In genomic region chr12:73403906-73404474, GRCm38 (mm10) we compare ENCODE assay signal across 17 mouse cellular contexts.
DNase-seq lines count a peak whose midpoint lies in the region; ATAC-seq lines count a peak whose summit lies in the region.
"Had no signal": no experiment of that assay in that cellular context is flagged by ENCODE, and none has a peak within 500 bp of the region (broad histone marks: within the 10 kb centered on the region; RNA-seq: fewer than 3 reads in every experiment).

No protein-coding gene starts in this region.

- peak overlapping the region; percentile 88 for H3K27ac ChIP-seq in heart, embryonic 10.5 days
- 0 out of 2 replicates have a peak overlapping the region, but pooled peaks have one; percentile 10 for H3K27ac ChIP-seq in limb, embryonic 10.5 days
- no peak overlapping the region for H3K27ac ChIP-seq in forebrain, embryonic 13.5 days
- H3K27ac ChIP-seq: embryonic facial prominence, embryonic 13.5 days; hindbrain, embryonic 10.5 days; liver, embryonic 15.5 days; neural tube, embryonic 15.5 days had no signal

- WGBS in heart, embryonic 10.5 days, result 37% methylated on average over 13 of the region's 13 CpGs
- WGBS in limb, embryonic 10.5 days, result 69% methylated on average over 13 of the region's 13 CpGs
- 87% methylated on average over 13 of the region's 13 CpGs for WGBS in forebrain, embryonic 13.5 days

- ATAC-seq in forebrain, embryonic 13.5 days, result no peak
- ATAC-seq: inflammation-experienced regulatory T-cells, adult 6 months had no signal

- H3K27me3 ChIP-seq in heart, embryonic 10.5 days (ENCODE audit: insufficient read depth, poor library complexity, severe bottlenecking), result no peaks in the 10 kb centered on the region
- peaks cover 5% of the 10 kb centered on the region for H3K27me3 ChIP-seq in limb, embryonic 10.5 days (ENCODE audit: low read depth, poor library complexity, severe bottlenecking)
- H3K27me3 ChIP-seq in forebrain, embryonic 13.5 days, result no peaks in the 10 kb centered on the region
- H3K27me3 ChIP-seq: embryonic facial prominence, embryonic 13.5 days; liver, embryonic 15.5 days; neural tube, embryonic 15.5 days had no signal

- H3K4me1 ChIP-seq in heart, embryonic 10.5 days, result peaks cover 58% of the 10 kb centered on the region
- H3K4me1 ChIP-seq in limb, embryonic 10.5 days, result peaks cover 68% of the 10 kb centered on the region
- H3K4me1 ChIP-seq in forebrain, embryonic 13.5 days, result 0 out of 2 replicates have a peak, but pooled peaks cover 8% of the 10 kb centered on the region
- H3K4me1 ChIP-seq: liver, embryonic 15.5 days had no signal

- H3K36me3 ChIP-seq in heart, embryonic 10.5 days, result no peaks in the 10 kb centered on the region
- no peaks in the 10 kb centered on the region for H3K36me3 ChIP-seq in limb, embryonic 10.5 days
- no peaks in the 10 kb centered on the region for H3K36me3 ChIP-seq in forebrain, embryonic 13.5 days (ENCODE audit: poor library complexity, severe bottlenecking)
- H3K36me3 ChIP-seq: embryonic facial prominence, embryonic 13.5 days; hindbrain, embryonic 10.5 days; liver, embryonic 15.5 days; neural tube, embryonic 15.5 days had no signal

- H3K9me3 ChIP-seq in heart, embryonic 10.5 days, result no peaks in the 10 kb centered on the region
- no peaks in the 10 kb centered on the region for H3K9me3 ChIP-seq in limb, embryonic 10.5 days (replicated peaks)
- no peaks in the 10 kb centered on the region for H3K9me3 ChIP-seq in forebrain, embryonic 13.5 days (replicated peaks)
- H3K9me3 ChIP-seq: embryonic facial prominence, embryonic 13.5 days; hindbrain, embryonic 10.5 days; liver, embryonic 15.5 days; neural tube, embryonic 15.5 days had no signal

- no peak overlapping the region for H3K4me3 ChIP-seq in heart, embryonic 10.5 days
- no peak overlapping the region for H3K4me3 ChIP-seq in limb, embryonic 10.5 days
- no peak overlapping the region for H3K4me3 ChIP-seq in forebrain, embryonic 13.5 days
- H3K4me3 ChIP-seq: embryonic facial prominence, embryonic 13.5 days; hindbrain, embryonic 10.5 days; liver, embryonic 15.5 days; neural tube, embryonic 15.5 days had no signal

- no peak overlapping the region for H3K4me2 ChIP-seq in forebrain, embryonic 13.5 days
- H3K4me2 ChIP-seq: embryonic facial prominence, embryonic 13.5 days; liver, embryonic 15.5 days; neural tube, embryonic 15.5 days had no signal

- DNase-seq in heart, embryonic 10.5 days (ENCODE audit: low spot score), result no peak
- DNase-seq in heart, adult 8-10 months (ENCODE audit: low spot score), result no peak
- peak; percentile 63 for DNase-seq in adrenal gland, postnatal 14 days
- peak; percentile 62 to 79 for DNase-seq in gastrocnemius, adult 8-10 months (ENCODE audit: low spot score in 2 of 2)
- DNase-seq in limb, embryonic 10.5 days (ENCODE audit: low spot score), result no peak
- DNase-seq in cerebellum, adult 8-10 months, result no peak
- DNase-seq: kidney, adult 9 months; layer of hippocampus, postnatal 36 days; left cerebral cortex, postnatal 4 days; lung, postnatal 14 days; spleen, adult 18-20 months had no signal

- no peak overlapping the region for H3K9ac ChIP-seq in forebrain, embryonic 13.5 days
- H3K9ac ChIP-seq: embryonic facial prominence, embryonic 13.5 days; liver, embryonic 15.5 days; neural tube, embryonic 15.5 days had no signal

Comparison
In these comparisons a context has a peak if more than half of its experiments do, and no peak if none do; other contexts are left out.
1. DNase-seq: peak in adrenal gland, postnatal 14 days (single experiment) and gastrocnemius, adult 8-10 months (2 of 2); none in heart, embryonic 10.5 days (single experiment), heart, adult 8-10 months (single experiment), limb, embryonic 10.5 days (single experiment) and cerebellum, adult 8-10 months (single experiment).